Mouse (Mus musculus) kidney, embryonic 16.5 days (tissue): ENCODE data around the gene Smg7. TPM values are rescaled to one million over a fixed set of nuclear protein-coding genes. Genes with fewer than 3 reads are reported as not detected.

ENCODE experiments used
- ATAC-seq: fragments of 200-750 bp; cut with Nextera tagmentation; 2 replicates; pipeline ENCODE4 v1.8.0; 2017; ENCODE audit warnings: moderate TSS enrichment; ENCODE audit not compliant: low FRiP score, low TSS enrichment
- H3K27ac ChIP-seq: fragments of 300-500 bp; sonication (generic); 2 replicates; pipeline ENCODE4 v1.5.1; 2014; ENCODE audit warnings: low read length
- H3K27me3 ChIP-seq: fragments of 300-500 bp; sonication (generic); 2 replicates; pipeline ENCODE4 v1.6.1; 2014; ENCODE audit warnings: low read length, control low read depth, mixed read lengths; ENCODE audit not compliant: insufficient read depth
- H3K36me3 ChIP-seq: fragments of 300-500 bp; sonication (generic); 2 replicates; pipeline ENCODE4 v1.6.1; 2014; ENCODE audit warnings: low read length, control low read depth, mixed read lengths; ENCODE audit not compliant: insufficient read depth
- H3K4me1 ChIP-seq: fragments of 300-500 bp; sonication (generic); 2 replicates; pipeline ENCODE4 v1.6.1; 2014; ENCODE audit warnings: low read length, control low read depth, mixed read lengths; ENCODE audit not compliant: insufficient read depth
- H3K4me2 ChIP-seq: fragments of 300-500 bp; sonication (generic); replicated peaks from 2 replicates; pipeline ENCODE4 v1.6.1; 2014; ENCODE audit warnings: low read depth, low read length
- H3K4me3 ChIP-seq: fragments of 300-500 bp; sonication (generic); 2 replicates; pipeline ENCODE4 v1.5.1; 2014; ENCODE audit warnings: mild to moderate bottlenecking, low read length
- H3K9ac ChIP-seq: fragments of 300-500 bp; sonication (generic); replicated peaks from 2 replicates; pipeline ENCODE4 v1.6.1; 2014; ENCODE audit warnings: low read length
- H3K9me3 ChIP-seq: fragments of 300-500 bp; sonication (generic); 2 replicates; pipeline ENCODE4 v1.6.1; 2016; ENCODE audit warnings: low read length, control low read depth
- WGBS: fragments of 180-500 bp; shearing (Covaris S2); extraction: QIAGEN DNeasy Blood & Tissue Kit; methylation state at CpG from one replicate; pipeline ENCODE4 v1.1.7; 2014; 5-methylcytosine and 5-hydroxymethylcytosine counted together
- polyA plus RNA-seq: library from polyadenylated mRNA; unstranded; fragments of >200 nt; fragmentation: Nextera tagmentation; extraction: Ambion mirVana; gene quantifications from 2 replicates; pipeline ENCODE4 v1.2.1, GENCODE M21; 2015

Smg7 gene
- polyA plus RNA-seq, 1 experiment from 2014 or later = 25.9 TPM

DNA sequence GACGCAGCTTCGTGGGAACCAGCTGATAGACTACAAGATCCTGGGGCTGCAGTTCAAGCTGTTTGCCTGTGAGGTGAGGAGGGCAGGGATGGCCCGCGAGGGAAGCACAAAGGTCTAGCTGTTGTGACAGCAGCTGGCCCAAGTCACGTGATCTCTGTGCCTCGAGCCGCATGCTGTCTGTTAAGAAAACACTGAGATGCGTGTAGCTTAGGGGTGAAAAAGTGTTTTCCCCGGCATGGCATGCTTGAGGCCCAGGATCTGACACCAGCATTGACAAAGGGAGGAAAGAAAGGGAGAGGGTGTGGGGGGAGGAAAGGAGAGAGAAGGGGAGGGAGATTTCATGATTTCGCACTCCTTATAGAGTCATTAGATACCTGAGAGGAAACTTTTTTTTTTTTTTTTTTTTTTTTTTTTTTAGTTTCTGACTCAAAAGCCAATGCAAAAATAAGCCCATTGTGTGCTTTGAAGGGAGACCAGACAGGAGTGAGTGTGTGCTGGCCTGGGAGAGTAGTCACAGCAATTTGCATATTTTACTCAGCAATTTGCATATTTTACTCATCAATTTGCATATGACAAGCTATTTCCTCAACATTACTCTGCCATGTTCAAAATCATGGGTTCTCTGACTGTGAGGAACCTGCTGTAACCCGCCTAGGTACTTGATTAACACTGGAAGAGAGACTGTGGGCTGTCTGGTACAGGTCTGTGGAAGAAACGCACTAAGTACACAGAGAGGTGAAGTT, 85.2 kb downstream of the Smg7 start:
- H3K27me3 ChIP-seq = no peaks in the 10 kb centered on the region
- 32% methylated on average over 12 of the region's 12 CpGs for WGBS
- H3K9me3 ChIP-seq = no peaks in the 10 kb centered on the region
- no peak overlapping the region for H3K4me2 ChIP-seq
- peak overlapping the region; percentile 80 for H3K27ac ChIP-seq
- H3K36me3 ChIP-seq = no peaks in the 10 kb centered on the region
- peaks cover 29% of the 10 kb centered on the region for H3K4me1 ChIP-seq
- ATAC-seq = no peak
- no peak overlapping the region for H3K4me3 ChIP-seq
- no peak overlapping the region for H3K9ac ChIP-seq

DNA sequence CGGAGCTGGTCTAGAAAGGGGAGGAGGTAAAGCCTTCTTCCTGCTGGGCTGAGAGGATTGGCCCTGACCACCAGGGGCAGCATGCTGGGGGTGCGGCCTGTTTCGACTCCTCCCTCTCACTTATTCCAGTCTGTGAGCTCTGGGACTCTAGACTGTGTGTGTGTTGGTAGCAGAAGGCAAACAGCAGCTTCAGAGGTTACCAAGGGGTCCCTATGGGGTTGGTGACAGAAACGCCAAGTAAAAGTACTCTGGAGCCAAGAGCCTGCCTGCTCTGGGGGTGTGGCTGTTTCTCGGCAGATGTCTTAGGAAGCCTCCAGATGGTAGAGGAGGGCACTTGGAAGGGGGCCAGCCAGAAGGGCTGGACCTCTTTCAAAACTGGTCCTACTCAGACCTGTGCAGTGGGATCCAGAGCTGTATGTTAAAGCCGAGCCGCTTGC, 87.2 kb downstream of the Smg7 start:
- ATAC-seq = peak; percentile 49
- Histone ChIP-seq H3K27ac (no peak overlapping the region), H3K9me3 (no peaks in the 10 kb centered on the region), H3K4me2 (0 out of 2 replicates have a peak overlapping the region, but pooled peaks have one; percentile 21), H3K36me3 (no peaks in the 10 kb centered on the region), H3K4me1 (peaks cover 29% of the 10 kb centered on the region), H3K4me3 (no peak overlapping the region), H3K27me3 (no peaks in the 10 kb centered on the region), H3K9ac (no peak overlapping the region)
- 42% methylated on average over 7 of the region's 7 CpGs for WGBS

DNA sequence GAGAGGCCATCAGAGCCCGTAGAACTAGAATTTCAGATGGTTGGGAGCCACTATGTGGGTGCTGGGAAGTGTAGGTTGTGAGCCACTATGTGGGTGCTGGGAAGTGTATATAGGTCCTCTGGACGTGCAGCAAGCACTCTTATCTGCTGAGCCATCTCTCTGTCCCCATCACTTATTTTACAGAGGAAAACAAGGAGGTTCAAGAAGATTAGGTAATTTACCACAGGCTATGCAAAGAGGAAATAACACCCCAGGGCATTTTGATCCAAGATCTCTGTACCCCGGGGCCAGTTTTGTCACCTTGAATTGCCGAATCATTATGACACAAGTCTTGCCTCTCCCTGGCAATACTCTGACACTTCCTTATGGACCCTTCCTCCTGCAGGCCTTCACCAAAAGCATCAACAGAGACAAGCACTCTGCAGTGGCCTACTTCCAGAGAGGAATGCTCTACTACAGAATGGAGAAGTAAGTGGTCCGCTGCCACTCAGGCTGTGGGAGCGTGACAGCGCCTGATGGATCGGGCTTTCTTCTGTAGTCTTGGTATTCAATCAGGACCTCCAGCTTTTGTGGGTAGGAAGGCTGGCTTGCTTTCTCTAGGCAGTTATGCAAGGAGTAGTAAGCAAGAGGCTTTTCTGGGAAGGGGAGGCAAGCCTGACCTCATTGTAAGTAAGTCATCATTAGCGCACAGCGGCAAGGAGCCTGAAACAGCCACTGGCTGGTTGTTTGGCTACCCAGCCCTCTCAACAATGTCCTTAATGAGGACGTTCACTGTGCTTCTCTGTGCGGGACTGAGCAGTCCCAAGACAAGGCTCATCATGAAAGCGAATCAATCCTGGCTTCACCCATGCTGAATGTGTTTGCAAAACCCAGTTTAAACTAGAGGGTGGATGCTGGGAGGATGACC, 91.7 kb downstream of the Smg7 start:
- H3K9ac ChIP-seq = no peak overlapping the region
- no peaks in the 10 kb centered on the region for H3K27me3 ChIP-seq
- no peaks in the 10 kb centered on the region for H3K36me3 ChIP-seq
- H3K4me3 ChIP-seq = no peak overlapping the region
- no peak overlapping the region for H3K4me2 ChIP-seq
- H3K9me3 ChIP-seq = no peaks in the 10 kb centered on the region
- peaks cover 19% of the 10 kb centered on the region for H3K4me1 ChIP-seq
- no peak for ATAC-seq
- WGBS = 77% methylated on average over 13 of the region's 13 CpGs
- no peak overlapping the region for H3K27ac ChIP-seq

DNA sequence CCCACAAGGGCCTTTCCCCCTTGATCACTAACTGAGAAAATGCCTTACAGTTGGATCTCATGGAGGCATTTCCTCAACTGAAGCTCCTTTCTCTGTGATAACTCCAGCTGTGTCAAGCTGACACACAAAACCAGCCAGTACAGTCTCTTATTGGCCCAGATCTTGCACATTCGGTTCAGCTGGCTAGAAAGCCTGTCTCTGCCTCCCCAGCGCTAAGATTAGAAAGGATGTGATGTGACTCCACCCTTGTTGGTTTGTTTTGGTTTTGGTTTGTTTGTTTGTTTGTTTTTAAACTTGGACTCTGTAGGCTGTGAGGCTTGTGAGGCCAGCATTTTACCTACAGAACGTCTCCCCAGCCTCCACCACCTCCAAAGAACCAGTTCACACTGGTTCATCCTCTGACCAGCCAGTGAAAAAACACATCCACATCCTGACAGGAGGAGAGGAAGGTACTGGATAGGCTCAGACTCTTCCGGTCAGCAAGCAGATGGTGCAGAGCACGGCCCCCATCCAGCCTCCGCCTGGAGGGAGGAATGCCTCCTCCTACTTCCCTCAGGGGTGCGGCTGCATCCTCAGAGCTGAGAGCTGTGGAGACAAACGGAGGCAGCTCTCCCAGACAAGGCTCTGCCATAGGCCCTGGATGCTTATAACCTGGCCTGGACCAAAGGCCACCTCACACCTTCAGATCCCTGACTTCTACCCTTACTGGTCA, 92.7 kb downstream of the Smg7 start:
- WGBS = 24% methylated on average over 8 of the region's 8 CpGs
- H3K4me2 ChIP-seq = peak overlapping the region; percentile 8; the same call in 1 of the 2 replicates
- peak overlapping the region; percentile 61; the same call in 1 of the 2 replicates for H3K27ac ChIP-seq

DNA sequence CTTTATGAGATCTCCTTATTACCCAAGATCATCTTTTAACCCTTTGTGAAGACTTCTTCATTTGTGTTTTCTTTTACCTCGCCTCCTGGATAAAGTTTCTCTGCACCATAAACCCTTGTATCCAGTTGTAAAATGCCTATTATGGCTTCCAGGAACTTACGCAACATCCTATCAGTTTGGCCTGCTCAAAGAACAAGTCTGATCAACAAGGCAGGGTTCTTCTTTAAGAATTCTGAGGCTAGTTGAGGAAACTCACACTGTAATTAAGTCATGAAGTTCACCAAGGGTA, 94.1 kb downstream of the Smg7 start:
- WGBS = 69% methylated on average over 2 of the region's 2 CpGs
- H3K9me3 ChIP-seq = no peaks in the 10 kb centered on the region
- H3K27me3 ChIP-seq = no peaks in the 10 kb centered on the region
- H3K4me2 ChIP-seq = no peak overlapping the region
- H3K36me3 ChIP-seq = no peaks in the 10 kb centered on the region
- H3K4me1 ChIP-seq = peaks cover 10% of the 10 kb centered on the region; the same call in 1 of the 2 replicates
- no peak for ATAC-seq
- peak overlapping the region; percentile 16; the same call in 1 of the 2 replicates for H3K27ac ChIP-seq
- no peak overlapping the region for H3K4me3 ChIP-seq
- H3K9ac ChIP-seq = no peak overlapping the region

More for the DNA sequence above, 92.7 kb downstream of the Smg7 start:
- H3K27me3 ChIP-seq = no peaks in the 10 kb centered on the region
- no peaks in the 10 kb centered on the region for H3K9me3 ChIP-seq
- H3K36me3 ChIP-seq = no peaks in the 10 kb centered on the region
- H3K4me3 ChIP-seq = no peak overlapping the region
- H3K9ac ChIP-seq = no peak overlapping the region; the same call in 1 of the 2 replicates
- ATAC-seq = peak; percentile 85
- peaks cover 10% of the 10 kb centered on the region; the same call in 1 of the 2 replicates for H3K4me1 ChIP-seq

DNA sequence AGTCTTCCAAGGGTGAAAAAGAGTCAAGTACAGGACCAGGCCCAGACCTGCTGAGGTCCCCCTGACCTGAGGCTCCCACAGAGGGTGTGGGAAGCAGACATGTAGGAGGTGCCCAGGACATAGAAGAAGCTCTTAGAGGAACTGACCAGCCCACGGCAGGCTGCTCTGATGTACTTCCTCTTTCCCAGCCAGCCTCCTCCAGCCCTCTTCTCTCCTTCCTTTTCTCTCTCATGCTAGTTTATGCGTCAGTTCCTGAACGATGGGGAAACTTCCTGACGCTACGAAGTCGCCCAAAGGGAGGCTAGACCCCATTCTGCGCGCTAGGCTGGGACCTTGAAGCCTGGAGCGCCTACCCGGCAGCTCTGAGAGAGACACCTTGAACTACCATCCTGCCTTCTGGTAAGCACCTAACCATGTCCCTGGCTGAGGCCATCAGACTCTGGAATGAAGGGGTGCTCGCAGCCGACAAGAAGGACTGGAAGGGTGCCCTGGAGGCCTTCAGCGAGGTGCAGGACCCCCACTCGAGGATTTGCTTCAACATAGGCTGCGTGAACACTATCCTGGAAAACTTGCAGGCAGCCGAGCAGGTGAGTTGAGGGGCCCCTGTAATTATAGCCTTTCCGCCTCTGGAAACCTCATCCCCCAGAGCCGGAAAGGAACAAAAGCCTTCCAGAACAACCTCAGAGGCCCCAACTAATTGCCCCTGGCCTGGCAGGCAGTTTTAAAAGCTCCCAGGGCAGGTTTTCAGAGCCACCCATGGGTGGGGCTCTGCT, 94.6 kb downstream of the Smg7 start:
- Histone ChIP-seq H3K4me3 (no peak overlapping the region), H3K27me3 (no peaks in the 10 kb centered on the region), H3K36me3 (no peaks in the 10 kb centered on the region), H3K9ac (no peak overlapping the region), H3K4me1 (peaks cover 10% of the 10 kb centered on the region; the same call in 1 of the 2 replicates), H3K4me2 (no peak overlapping the region), H3K27ac (peak overlapping the region; percentile 16; the same call in 1 of the 2 replicates), H3K9me3 (no peaks in the 10 kb centered on the region)
- WGBS = 47% methylated on average over 18 of the region's 18 CpGs
- peak; percentile 50; the same call in 1 of the 2 replicates for ATAC-seq

DNA sequence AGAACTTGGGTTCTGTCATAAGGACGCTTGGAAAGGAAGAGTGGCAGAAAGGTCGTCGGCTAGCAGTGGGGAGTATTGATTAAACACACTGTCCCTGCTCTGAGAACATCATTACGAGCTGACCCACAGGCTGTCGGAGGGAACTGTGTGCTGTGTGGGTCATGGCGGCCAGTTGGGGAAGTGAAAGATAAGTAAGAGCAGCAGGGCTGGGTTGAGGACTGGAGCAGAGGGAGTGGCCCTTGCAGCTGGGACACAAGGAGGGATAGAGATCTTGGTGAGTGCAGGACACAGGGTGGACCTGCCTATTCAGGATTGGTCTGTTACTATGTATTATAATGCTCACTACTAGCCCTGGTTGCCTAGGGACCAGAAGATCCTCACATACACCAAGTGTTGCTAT, 97.5 kb downstream of the Smg7 start:
- ATAC-seq = no peak
- Histone ChIP-seq H3K27me3 (no peaks in the 10 kb centered on the region), H3K4me2 (no peak overlapping the region), H3K4me3 (no peak overlapping the region), H3K9me3 (no peaks in the 10 kb centered on the region), H3K9ac (no peak overlapping the region), H3K4me1 (peaks cover 15% of the 10 kb centered on the region), H3K27ac (no peak overlapping the region), H3K36me3 (no peaks in the 10 kb centered on the region)
- 82% methylated on average over 6 of the region's 6 CpGs for WGBS

DNA sequence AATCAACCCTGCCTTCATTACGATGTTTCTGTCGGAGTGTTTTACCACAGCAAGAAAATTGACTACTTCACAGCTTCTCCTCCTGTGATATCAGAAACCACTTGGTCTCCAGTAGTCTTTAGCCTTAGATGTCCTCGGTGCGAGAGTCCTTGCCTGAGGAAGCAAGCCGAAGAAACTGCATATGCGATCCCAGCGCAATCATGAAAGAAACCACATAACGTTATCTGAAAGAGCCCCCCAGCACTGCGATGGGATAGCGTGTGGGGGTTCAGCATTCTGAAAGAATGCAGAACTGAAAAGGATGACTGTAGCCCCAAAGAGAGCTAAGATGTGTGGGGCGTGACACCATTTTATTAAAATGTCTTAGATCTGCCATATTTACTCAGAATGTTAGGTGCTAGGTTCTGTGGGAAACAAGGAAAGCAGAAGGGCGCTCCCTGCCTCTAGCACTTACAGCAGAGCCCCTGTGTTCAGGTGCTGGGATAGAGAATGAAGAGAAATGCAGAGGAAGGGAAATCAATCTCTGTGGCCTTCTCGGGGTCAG, 101.7 kb downstream of the Smg7 start:
- no peak overlapping the region for H3K4me2 ChIP-seq
- H3K9ac ChIP-seq = no peak overlapping the region; the same call in 1 of the 2 replicates
- H3K27me3 ChIP-seq = no peaks in the 10 kb centered on the region
- peak overlapping the region; percentile 31; the same call in 1 of the 2 replicates for H3K27ac ChIP-seq
- H3K4me3 ChIP-seq = no peak overlapping the region
- H3K36me3 ChIP-seq = no peaks in the 10 kb centered on the region
- WGBS = 70% methylated on average over 13 of the region's 13 CpGs
- H3K9me3 ChIP-seq = no peaks in the 10 kb centered on the region
- peaks cover 11% of the 10 kb centered on the region for H3K4me1 ChIP-seq
- ATAC-seq = no peak

DNA sequence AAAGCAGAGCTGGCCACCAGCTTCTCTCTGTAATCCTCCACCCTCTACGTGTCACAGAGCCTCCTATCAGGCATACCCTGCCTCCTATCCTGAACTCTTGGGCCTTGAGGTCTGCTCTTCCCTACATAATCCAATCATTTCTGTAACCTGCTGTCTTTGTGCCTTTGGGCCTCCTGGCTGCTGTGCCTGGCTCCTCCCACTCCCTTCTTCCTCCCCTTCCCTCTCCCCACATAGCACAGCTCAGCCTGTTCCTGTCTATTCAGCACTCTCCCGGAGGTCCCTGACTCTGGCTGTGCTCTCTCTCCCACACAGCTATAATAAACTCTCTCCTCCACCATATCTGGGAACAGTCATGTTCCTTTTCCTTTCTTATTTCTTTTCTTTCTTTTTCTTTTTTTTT, 102.5 kb downstream of the Smg7 start, which contains the start of gene Ncf2:
Gene Ncf2 (plus strand): TSS at position 298 of the 400 bp plus-strand sequence.
- peak; percentile 96 for ATAC-seq
- Histone ChIP-seq H3K27ac (peak within 1 kb of the TSS; percentile 71), H3K4me3 (no peak within 1 kb of the TSS), H3K36me3 (no peaks in the 10 kb centered on the region), H3K9ac (peak within 1 kb of the TSS; percentile 13; the same call in 1 of the 2 replicates), H3K4me2 (no peak within 1 kb of the TSS; the same call in 1 of the 2 replicates), H3K27me3 (no peaks in the 10 kb centered on the region), H3K9me3 (no peaks in the 10 kb centered on the region), H3K4me1 (peaks cover 11% of the 10 kb centered on the region)
- whole genome bisulfite sequencing = 6% methylated on average over 2 of the region's 2 CpGs
